Mouse (Mus musculus) embryonic facial prominence, embryonic 11.5 days (tissue): ENCODE measurements at regions not wholly inside any gene's neighbourhood (a gene's known extent, or its start where the extent isn't known, plus 50 kb on each side); places are given as distances from the start of the nearest gene placed in this dataset.

Source experiments
- ATAC-seq: fragments of 200-750 bp; cut with Nextera tagmentation; replicated peaks from 2 replicates; pipeline ENCODE4 v1.8.0; 2017; ENCODE audit warnings: low read depth; ENCODE audit not compliant: insufficient number of reproducible peaks, low FRiP score, low TSS enrichment
- DNase-seq: peaks from one replicate; pipeline ENCODE4 v3.0.0-alpha.2; 2015; ENCODE audit warnings: low spot score
- H3K27ac ChIP-seq: fragments of 300-500 bp; sonication (generic); replicated peaks from 2 replicates; pipeline ENCODE4 v1.5.1; 2014; ENCODE audit warnings: mild to moderate bottlenecking, low read depth, low read length, control low read depth
- H3K27me3 ChIP-seq: fragments of 300-500 bp; sonication (generic); 2 replicates; pipeline ENCODE4 v1.6.1; 2014; ENCODE audit warnings: mild to moderate bottlenecking, low read length, moderate library complexity, mixed read lengths; ENCODE audit not compliant: control insufficient read depth, insufficient read depth
- H3K36me3 ChIP-seq: fragments of 300-500 bp; sonication (generic); replicated peaks from 2 replicates; pipeline ENCODE4 v1.6.1; 2014; ENCODE audit warnings: low read depth, mild to moderate bottlenecking, low read length, moderate library complexity, mixed read lengths; ENCODE audit not compliant: control insufficient read depth, insufficient read depth
- H3K4me1 ChIP-seq: fragments of 300-500 bp; sonication (generic); 2 replicates; pipeline ENCODE4 v1.6.1; 2014; ENCODE audit warnings: low read length, mixed read lengths; ENCODE audit not compliant: control insufficient read depth, insufficient read depth
- H3K4me2 ChIP-seq: fragments of 300-500 bp; sonication (generic); 2 replicates; pipeline ENCODE4 v1.6.1; 2014; ENCODE audit warnings: low read depth, mild to moderate bottlenecking, control low read depth, low read length, moderate library complexity
- H3K4me3 ChIP-seq: fragments of 300-500 bp; sonication (generic); 2 replicates; pipeline ENCODE4 v1.5.1; 2014; ENCODE audit warnings: low read depth, low read length, control low read depth
- H3K9ac ChIP-seq: fragments of 300-500 bp; sonication (generic); replicated peaks from 2 replicates; pipeline ENCODE4 v1.6.1; 2014; ENCODE audit warnings: mild to moderate bottlenecking, control low read depth, low read length
- H3K9me3 ChIP-seq: fragments of 300-500 bp; sonication (generic); replicated peaks from 2 replicates; pipeline ENCODE4 v1.6.1; 2016; ENCODE audit warnings: mild to moderate bottlenecking, low read length, inconsistent platforms, mixed read lengths; ENCODE audit not compliant: control insufficient read depth
- WGBS: fragments of 180-500 bp; shearing (Covaris S2); extraction: QIAGEN DNeasy Blood & Tissue Kit; methylation state at CpG from one replicate; pipeline ENCODE4 v1.1.7; 2014; 5-methylcytosine and 5-hydroxymethylcytosine counted together

DNA sequence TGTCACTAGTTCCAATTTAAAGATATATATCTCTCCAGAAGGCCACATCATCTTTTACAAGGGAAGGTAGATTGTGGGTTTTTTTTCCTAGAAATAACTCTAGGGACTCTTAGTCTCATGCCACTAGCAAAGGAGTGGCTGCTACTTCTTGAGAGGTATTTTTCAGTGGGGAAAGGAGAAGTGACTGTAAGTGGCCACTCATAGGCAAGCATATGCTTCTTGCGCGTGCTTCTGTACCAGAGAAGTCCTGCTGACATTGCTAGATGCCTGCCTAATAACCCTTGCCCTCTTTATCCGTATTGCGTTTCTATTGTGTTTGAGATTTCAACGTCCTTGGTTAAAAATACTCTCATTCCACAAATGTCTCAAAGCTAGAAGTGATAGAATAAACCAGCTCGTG is 170.7 kb upstream of the Ncam1 start:
- 75% methylated on average over 6 of the region's 6 CpGs for WGBS
- ATAC-seq, result no peak

DNA sequence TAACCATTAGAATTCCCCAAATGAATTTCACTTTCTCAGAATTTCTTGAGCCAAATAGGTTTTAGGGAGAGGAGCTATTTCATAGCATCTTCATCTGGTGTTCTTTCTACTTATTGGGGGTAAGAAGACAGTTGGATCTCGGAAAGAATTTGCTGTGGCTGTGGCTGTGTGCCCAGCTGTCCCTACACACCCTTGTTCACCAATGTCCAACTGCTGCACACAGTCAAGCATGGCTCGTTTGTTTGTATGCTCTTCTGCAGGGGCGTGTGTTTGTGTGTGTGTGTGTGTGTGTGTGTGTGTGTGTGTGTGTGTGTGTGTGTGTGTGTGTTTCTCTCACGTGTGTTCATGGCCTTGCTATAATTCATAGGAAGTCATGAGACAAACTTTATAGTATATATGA is 165.9 kb upstream of the Ncam1 start:
- Histone ChIP-seq H3K27me3 (no peaks in the 10 kb centered on the region), H3K4me3 (no peak overlapping the region), H3K9me3 (no peaks in the 10 kb centered on the region), H3K36me3 (no peaks in the 10 kb centered on the region), H3K4me1 (peaks cover 3% of the 10 kb centered on the region; the same call in 1 of the 2 replicates), H3K4me2 (no peak overlapping the region), H3K9ac (no peak overlapping the region), H3K27ac (no peak overlapping the region)
- ATAC-seq (no peak), DNase-seq (no peak)
- WGBS, result 76% methylated on average over 4 of the region's 4 CpGs

More for the DNA sequence above, 170.7 kb upstream of the Ncam1 start:
- Histone ChIP-seq H3K4me2 (no peak overlapping the region), H3K9ac (no peak overlapping the region), H3K27ac (no peak overlapping the region), H3K9me3 (no peaks in the 10 kb centered on the region), H3K27me3 (no peaks in the 10 kb centered on the region), H3K4me1 (no peaks in the 10 kb centered on the region), H3K36me3 (no peaks in the 10 kb centered on the region), H3K4me3 (no peak overlapping the region)
- no peak for DNase-seq

DNA sequence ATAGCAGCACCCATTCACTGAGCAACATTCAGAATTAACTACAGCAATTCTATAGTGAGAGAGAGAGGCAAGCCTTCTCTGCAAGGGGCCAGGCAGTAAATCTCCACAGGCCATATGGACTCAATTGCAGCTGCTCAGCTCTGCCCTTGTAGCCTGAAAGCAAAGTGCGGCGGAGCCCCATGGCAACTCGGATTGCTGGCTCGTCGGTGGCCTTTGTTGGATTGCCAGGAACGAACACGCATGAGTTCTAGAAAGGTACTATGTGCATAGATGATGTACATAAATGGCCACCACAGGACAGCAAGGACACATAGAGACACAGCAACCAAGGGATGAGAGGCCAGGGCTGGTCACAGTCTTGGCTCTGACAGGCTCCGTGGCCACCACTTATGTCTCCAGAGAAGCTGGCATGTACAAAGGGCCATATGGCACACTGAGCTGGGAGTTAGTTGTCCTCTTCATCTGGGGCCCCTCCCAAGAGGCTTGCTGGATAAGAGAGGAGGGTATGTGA is 163.9 kb upstream of the Ncam1 start:
- H3K27ac ChIP-seq, result no peak overlapping the region
- H3K4me1 ChIP-seq, result peaks cover 3% of the 10 kb centered on the region; the same call in 1 of the 2 replicates
- ATAC-seq (no peak), DNase-seq (peak; percentile 69)
- no peaks in the 10 kb centered on the region for H3K27me3 ChIP-seq
- 39% methylated on average over 8 of the region's 8 CpGs for WGBS
- H3K9ac ChIP-seq, result no peak overlapping the region
- H3K4me2 ChIP-seq, result no peak overlapping the region
- H3K9me3 ChIP-seq, result no peaks in the 10 kb centered on the region
- no peaks in the 10 kb centered on the region for H3K36me3 ChIP-seq
- H3K4me3 ChIP-seq, result no peak overlapping the region

DNA sequence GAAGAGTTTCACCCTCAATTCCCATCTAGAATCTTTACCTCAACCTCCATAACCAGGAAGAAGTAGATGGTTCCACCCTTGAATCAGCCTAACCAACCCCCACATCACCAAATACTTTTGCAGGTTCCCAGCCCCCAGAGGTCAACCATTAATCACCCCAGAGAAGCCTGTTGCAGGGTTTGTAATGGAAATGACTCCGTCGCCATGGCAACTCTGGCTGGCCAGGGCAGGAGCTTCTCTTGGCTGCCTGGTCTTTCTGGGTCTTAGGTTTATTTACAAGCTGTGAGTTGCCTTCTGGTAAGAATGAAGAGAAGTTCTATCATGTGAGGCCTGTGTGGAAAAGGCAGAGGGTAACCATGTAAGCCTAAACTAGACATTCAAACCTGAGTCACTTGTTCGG is 163.2 kb upstream of the Ncam1 start:
- peaks cover 3% of the 10 kb centered on the region; the same call in 1 of the 2 replicates for H3K4me1 ChIP-seq
- H3K4me2 ChIP-seq, result no peak overlapping the region
- no peak overlapping the region for H3K27ac ChIP-seq
- DNase-seq, result peak; percentile 66
- H3K36me3 ChIP-seq, result no peaks in the 10 kb centered on the region
- no peaks in the 10 kb centered on the region for H3K27me3 ChIP-seq
- H3K4me3 ChIP-seq, result no peak overlapping the region
- WGBS, result 33% methylated on average over 3 of the region's 3 CpGs
- no peak overlapping the region for H3K9ac ChIP-seq
- H3K9me3 ChIP-seq, result no peaks in the 10 kb centered on the region
- no peak for ATAC-seq

DNA sequence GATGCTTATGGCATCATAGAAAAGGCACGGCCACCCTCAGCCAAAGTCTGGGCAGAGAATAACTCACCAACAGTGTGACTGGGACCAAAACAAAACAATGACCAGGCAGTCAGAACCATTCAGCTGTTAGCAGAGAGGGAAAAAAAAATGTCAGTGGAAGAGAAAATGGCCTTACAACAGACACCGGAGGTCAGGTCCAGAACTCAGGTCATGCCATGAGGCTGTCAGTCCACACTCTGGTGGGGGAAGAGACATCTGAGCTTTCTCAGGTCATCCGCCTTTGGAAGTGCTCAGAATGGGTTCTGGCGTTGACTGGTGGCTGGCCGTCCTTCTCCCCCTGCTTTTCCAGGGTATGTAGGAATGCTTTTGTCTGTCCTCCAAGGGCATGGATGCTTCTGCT is 162.6 kb upstream of the Ncam1 start:
- no peak for ATAC-seq
- Histone ChIP-seq H3K4me3 (no peak overlapping the region), H3K9ac (no peak overlapping the region), H3K36me3 (no peaks in the 10 kb centered on the region), H3K4me2 (no peak overlapping the region), H3K27me3 (no peaks in the 10 kb centered on the region), H3K27ac (no peak overlapping the region), H3K9me3 (no peaks in the 10 kb centered on the region), H3K4me1 (peaks cover 3% of the 10 kb centered on the region; the same call in 1 of the 2 replicates)
- WGBS, result 68% methylated on average over 5 of the region's 5 CpGs
- no peak for DNase-seq

DNA sequence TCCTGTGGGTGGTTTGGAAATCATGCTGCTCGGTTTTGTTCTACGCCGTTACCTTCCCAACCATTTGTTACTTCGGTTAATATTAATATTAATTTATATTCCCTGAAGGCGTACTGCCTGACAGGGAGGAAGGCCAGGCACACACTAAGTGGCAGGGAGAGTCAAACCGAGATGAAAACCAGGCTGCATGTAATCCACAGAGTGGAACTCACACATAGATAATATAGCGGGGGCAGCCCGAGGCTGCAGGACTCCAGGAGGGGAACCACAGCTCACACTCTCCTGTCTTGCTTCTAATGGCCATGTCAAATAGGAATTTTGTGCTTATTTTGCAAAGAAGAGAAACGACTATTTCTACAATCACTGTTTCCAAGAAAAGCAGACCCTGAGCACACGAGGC is 161.3 kb upstream of the Ncam1 start:
- Histone ChIP-seq H3K27ac (no peak overlapping the region), H3K27me3 (no peaks in the 10 kb centered on the region), H3K4me1 (peaks cover 3% of the 10 kb centered on the region; the same call in 1 of the 2 replicates), H3K4me3 (no peak overlapping the region), H3K9me3 (no peaks in the 10 kb centered on the region), H3K36me3 (no peaks in the 10 kb centered on the region), H3K9ac (no peak overlapping the region), H3K4me2 (no peak overlapping the region)
- ATAC-seq (no peak), DNase-seq (peak; percentile 31)
- WGBS, result 69% methylated on average over 10 of the region's 10 CpGs

DNA sequence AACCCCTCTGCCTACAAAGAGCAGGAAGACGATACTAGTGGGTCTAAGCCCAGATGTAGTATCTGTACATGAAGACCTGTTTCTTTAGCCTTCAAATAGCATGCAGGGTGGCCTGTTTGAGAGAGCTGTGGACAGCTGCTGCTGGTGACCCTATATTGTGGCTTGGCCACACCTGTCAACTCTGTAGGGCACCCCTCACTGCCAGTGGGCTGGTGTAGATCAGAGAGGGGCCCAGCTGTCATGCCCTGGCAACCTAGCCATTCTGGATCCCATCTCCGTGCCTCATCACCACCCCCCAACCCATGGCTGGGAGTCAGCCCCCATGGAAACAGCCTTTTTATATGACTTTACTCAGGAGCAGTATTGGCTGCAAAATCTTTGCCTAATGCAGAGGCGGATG is 160.2 kb upstream of the Ncam1 start:
- no peak overlapping the region for H3K27ac ChIP-seq
- no peak overlapping the region for H3K4me3 ChIP-seq
- no peak for DNase-seq
- no peaks in the 10 kb centered on the region for H3K27me3 ChIP-seq
- H3K36me3 ChIP-seq, result no peaks in the 10 kb centered on the region
- ATAC-seq, result no peak
- H3K9me3 ChIP-seq, result no peaks in the 10 kb centered on the region
- no peak overlapping the region for H3K9ac ChIP-seq
- WGBS, result 75% methylated on average over 3 of the region's 3 CpGs
- H3K4me2 ChIP-seq, result no peak overlapping the region
- H3K4me1 ChIP-seq, result peaks cover 3% of the 10 kb centered on the region; the same call in 1 of the 2 replicates

DNA sequence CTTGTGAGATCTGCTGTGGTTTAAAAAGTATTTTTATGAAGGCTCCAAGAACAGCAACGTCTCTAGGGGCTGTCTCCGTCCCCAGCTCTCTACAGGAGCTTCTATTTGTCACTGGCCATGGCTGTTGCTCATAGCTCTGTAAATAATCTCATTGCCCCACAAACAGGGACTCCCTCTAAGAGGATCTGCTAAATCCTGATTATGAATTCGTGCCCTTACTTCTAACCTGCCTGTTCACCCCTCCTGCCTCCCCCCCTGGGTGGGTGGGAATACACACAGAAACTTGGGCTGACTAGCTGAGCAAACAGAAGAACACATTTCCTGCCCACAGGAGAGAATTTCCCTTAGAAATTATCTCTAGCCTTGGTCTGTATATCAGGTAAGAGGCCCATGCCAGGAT is 155.9 kb upstream of the Ncam1 start:
- no peak overlapping the region for H3K9ac ChIP-seq
- no peaks in the 10 kb centered on the region for H3K9me3 ChIP-seq
- no peak for DNase-seq
- no peak for ATAC-seq
- no peaks in the 10 kb centered on the region for H3K4me1 ChIP-seq
- 55% methylated on average over 3 of the region's 3 CpGs for WGBS
- no peak overlapping the region for H3K4me3 ChIP-seq
- no peak overlapping the region for H3K27ac ChIP-seq
- no peak overlapping the region for H3K4me2 ChIP-seq
- no peaks in the 10 kb centered on the region for H3K36me3 ChIP-seq
- no peaks in the 10 kb centered on the region for H3K27me3 ChIP-seq
